11 mouse cellular contexts compared by ENCODE assay signal in the genomic region with DNA sequence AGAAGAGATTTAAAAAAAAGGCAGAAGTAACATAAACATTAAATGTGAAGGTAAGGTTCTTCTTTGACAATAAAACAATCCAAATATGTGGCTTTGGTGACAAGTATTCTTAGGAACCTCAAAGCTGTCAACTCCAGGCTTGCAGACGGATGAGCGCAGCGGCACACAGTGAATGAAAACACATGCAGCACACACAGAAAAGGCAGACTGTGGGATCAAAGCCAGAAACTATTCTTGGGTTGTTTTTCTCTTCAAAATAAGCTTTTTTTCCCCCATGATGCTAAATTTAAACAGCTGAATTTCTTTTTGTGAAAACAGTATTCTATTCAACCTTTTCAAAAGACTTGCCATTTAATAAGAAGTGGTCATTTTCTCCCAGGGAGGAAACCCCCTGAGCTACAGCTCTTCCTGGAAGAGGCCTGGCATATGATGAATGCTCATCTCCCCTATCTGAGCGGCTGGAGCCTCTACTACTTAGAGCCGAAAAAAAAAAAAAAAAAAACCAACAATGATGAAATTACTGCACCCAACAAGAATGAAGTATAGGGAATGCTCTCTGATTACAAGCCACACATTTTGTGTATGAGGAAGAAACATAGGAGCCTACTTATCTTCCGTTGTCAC.
DNase-seq lines count a peak whose midpoint lies in the region; ATAC-seq lines count a peak whose summit lies in the region.
"Had no signal": no experiment of that assay in that cellular context is flagged by ENCODE, and none has a peak within 500 bp of the region (broad histone marks: within the 10 kb centered on the region; RNA-seq: fewer than 3 reads in every experiment).

No protein-coding gene starts in this region.

- H3K4me1 ChIP-seq in forebrain, embryonic 14.5 days (ENCODE audit: control insufficient read depth, insufficient read depth, low read length) = peaks cover 17% of the 10 kb centered on the region
- H3K4me1 ChIP-seq in forebrain, embryonic 12.5 days = no peaks in the 10 kb centered on the region; the same call in 1 of the 2 replicates

- H3K27me3 ChIP-seq in forebrain, embryonic 14.5 days (replicated peaks; ENCODE audit: control insufficient read depth, insufficient read depth, low read length) = no peaks in the 10 kb centered on the region
- no peaks in the 10 kb centered on the region for H3K27me3 ChIP-seq in forebrain, embryonic 12.5 days

- no peak overlapping the region for H3K4me2 ChIP-seq in forebrain, embryonic 14.5 days (ENCODE audit: low read length)
- no peak overlapping the region for H3K4me2 ChIP-seq in forebrain, embryonic 12.5 days

- H3K9ac ChIP-seq in forebrain, embryonic 14.5 days (ENCODE audit: low read length) = no peak overlapping the region
- H3K9ac ChIP-seq in forebrain, embryonic 12.5 days = no peak overlapping the region

- intact Hi-C loops in left cerebral cortex, postnatal 10 days (cut with DNase I) = no loop called here

- H3K4me3 ChIP-seq in forebrain, embryonic 14.5 days (ENCODE audit: low read depth, low read length) = no peak overlapping the region
- H3K4me3 ChIP-seq in forebrain, embryonic 12.5 days (replicated peaks) = no peak overlapping the region
- H3K4me3 ChIP-seq: left cerebral cortex, adult 2 months; midbrain, embryonic 10.5 days had no signal

- ATAC-seq in forebrain, embryonic 14.5 days = peak; percentile 52; the same call in 1 of the 2 replicates
- no peak for ATAC-seq in forebrain, embryonic 12.5 days (ENCODE audit: low FRiP score)

- H3K36me3 ChIP-seq in forebrain, embryonic 14.5 days (ENCODE audit: control insufficient read depth, insufficient read depth, low read length) = no peaks in the 10 kb centered on the region
- H3K36me3 ChIP-seq in forebrain, embryonic 12.5 days (replicated peaks) = no peaks in the 10 kb centered on the region
- H3K36me3 ChIP-seq: midbrain, embryonic 10.5 days had no signal

- H3K9me3 ChIP-seq in forebrain, embryonic 14.5 days (replicated peaks; ENCODE audit: control insufficient read depth, low read length) = no peaks in the 10 kb centered on the region
- no peaks in the 10 kb centered on the region for H3K9me3 ChIP-seq in forebrain, embryonic 12.5 days
- H3K9me3 ChIP-seq: midbrain, embryonic 10.5 days had no signal

- 40% methylated on average over 6 of the region's 6 CpGs for WGBS in forebrain, embryonic 14.5 days
- WGBS in forebrain, embryonic 12.5 days = 59% methylated on average over 6 of the region's 6 CpGs

- peak; percentile 77 for DNase-seq in forebrain, embryonic 14.5 days (ENCODE audit: low spot score)
- DNase-seq in left cerebral cortex, postnatal 10 days (ENCODE audit: extremely low spot score in 1 of 2, low spot score in 2 of 2) = peak; percentile 16 to 24
- no peak for DNase-seq in left cerebral cortex, adult 9 months (ENCODE audit: low spot score in 2 of 2)
- DNase-seq in Muller cell, postnatal 12 days (ENCODE audit: inconsistent ontology term) = peak; percentile 35
- DNase-seq in fibroblast of lung, adult 2 months (ENCODE audit: low read depth) = peak; percentile 56
- no peak for DNase-seq in urinary bladder, postnatal 36 days (ENCODE audit: low spot score in 2 of 2)
- DNase-seq in spleen, postnatal 10 days (ENCODE audit: low spot score in 2 of 2) = no peak
- DNase-seq: thymus, adult 18-20 months had no signal

- H3K27ac ChIP-seq in forebrain, embryonic 14.5 days (ENCODE audit: low read depth, low read length) = no peak overlapping the region; the same call in 1 of the 2 replicates
- no peak overlapping the region for H3K27ac ChIP-seq in forebrain, embryonic 12.5 days
- H3K27ac ChIP-seq: left cerebral cortex, adult 2 months; midbrain, embryonic 10.5 days had no signal

Comparison
In these comparisons a context has a peak if more than half of its experiments do, and no peak if none do; other contexts are left out.
1. DNase-seq: peak in forebrain, embryonic 14.5 days (single experiment), left cerebral cortex, postnatal 10 days (2 of 2), Muller cell, postnatal 12 days (single experiment) and fibroblast of lung, adult 2 months (single experiment); none in left cerebral cortex, adult 9 months (0 of 2), urinary bladder, postnatal 36 days (0 of 2) and spleen, postnatal 10 days (0 of 2).